Mouse (Mus musculus) thymus, adult 2 months (tissue): ENCODE data around the gene Cst8.

Source experiments
- CTCF ChIP-seq: fragments of 200-500 bp; IDR thresholded peaks from 2 replicates; pipeline ENCODE4 v1.5.1; 2012; ENCODE audit warnings: mild to moderate bottlenecking, control low read depth, low read length, moderate library complexity, borderline replicate concordance; ENCODE audit not compliant: control insufficient read depth, poor library complexity, insufficient read depth; ENCODE audit errors: extremely low read depth
- POLR2A ChIP-seq: fragments of 200-500 bp; IDR thresholded peaks from 2 replicates; pipeline ENCODE4 v1.6.1; 2012; ENCODE audit warnings: mild to moderate bottlenecking, low read length, control low read depth, moderate library complexity; ENCODE audit not compliant: control insufficient read depth, poor library complexity, insufficient read depth; ENCODE audit errors: extremely low read depth

- TF ChIP-seq CTCF (no peak), POLR2A (no peak)
Observed at GRCm38 (mm10) chr2:148851116-148851906, 52.7 kb downstream of the Cst8 start.
